Mouse (Mus musculus) kidney, postnatal 25 days (tissue): Measurements from ENCODE around the gene Psme3.

Source experiments
- DNase-seq, 2 experiments: peaks; one replicate each; pipeline ENCODE4 v3.0.0; 2021; ENCODE audit warnings: mixed read lengths in 2 of 2

Gene Psme3

GRCm38 (mm10) chr11:101354438-101355010, 38.5 kb downstream of the Psme3 start:
- no peak for DNase-seq

- DNase-seq: peak in 1 of 2 experiments; percentile 55
Measured at GRCm38 (mm10) chr11:101355916-101356315, 39.9 kb downstream of the Psme3 start.

GRCm38 (mm10) chr11:101357505-101358182, 41.6 kb downstream of the Psme3 start:
- DNase-seq: peak in 1 of 2 experiments; percentile 32

- DNase-seq: peak in 1 of 2 experiments; percentile 27
Measured at GRCm38 (mm10) chr11:101359776-101360175, 43.8 kb downstream of the Psme3 start.

GRCm38 (mm10) chr11:101360651-101361113, 44.7 kb downstream of the Psme3 start:
- peak in 1 of 2 experiments; percentile 72 for DNase-seq

GRCm38 (mm10) chr11:101364531-101364931, 48.5 kb downstream of the Psme3 start:
- peak; percentile 55 to 78 for DNase-seq

GRCm38 (mm10) chr11:101367326-101367935, 51.4 kb downstream of the Psme3 start, which contains the start of gene G6pc:
TSS of gene G6pc (plus strand) at chr11:101367561.
- peak; percentile 75 to 91 for DNase-seq

GRCm38 (mm10) chr11:101370141-101370540, 54.1 kb downstream of the Psme3 start:
- peak in 1 of 2 experiments; percentile 19 for DNase-seq
